Mouse (Mus musculus): Measurements from ENCODE around the gene Dstn.

GRCm38 (mm10) chr2:143955746-143956145, 40.6 kb downstream of the Dstn start:
- no peak for TF ChIP-seq CTCF (IDR thresholded peaks at IDR 0.05; ENCODE audit: low read depth, low read length)
- no peak for TF ChIP-seq POLR2A (IDR thresholded peaks at IDR 0.05; ENCODE audit: extremely low read depth, insufficient read depth, low read length)
